Comparison of ENCODE assay signal across 8 mouse cellular contexts in genomic region chr5:36483203-36484101, GRCm38 (mm10). TPM values are rescaled to one million over a fixed set of nuclear protein-coding genes. Genes with fewer than 3 reads are reported as not detected.
A peak's percentile ranks its signal among the peaks of the same experiment; 100 is the strongest.
DNase-seq lines count a peak whose midpoint lies in the region; ATAC-seq and TF ChIP-seq lines count a peak whose summit lies in the region.

No protein-coding gene starts in this region.

- peak overlapping the region; percentile 61 for H3K27ac ChIP-seq in kidney, adult 2 months (ENCODE audit: insufficient read depth, low read depth, low read length)
- H3K27ac ChIP-seq in forebrain, embryonic 14.5 days (ENCODE audit: low read depth, low read length), result peak overlapping the region; percentile 65; the same call in 1 of the 2 replicates
- H3K27ac ChIP-seq in hindbrain, embryonic 11.5 days (ENCODE audit: low read depth, low read length), result peak overlapping the region; percentile 70
- peak overlapping the region; percentile 39; the same call in 1 of the 2 replicates for H3K27ac ChIP-seq in limb, embryonic 13.5 days
- peak overlapping the region; percentile 83 for H3K27ac ChIP-seq in midbrain, embryonic 14.5 days (replicated peaks; ENCODE audit: low read depth, low read length)
- H3K27ac ChIP-seq in testis, adult 2 months (ENCODE audit: control insufficient read depth, insufficient read depth, low read depth, low read length), result peak overlapping the region; percentile 84

- peak; percentile 37 for ATAC-seq in forebrain, embryonic 14.5 days
- peak; percentile 13 for ATAC-seq in hindbrain, embryonic 11.5 days (ENCODE audit: low FRiP score)
- ATAC-seq in limb, embryonic 13.5 days (ENCODE audit: low FRiP score, low read depth), result peak; percentile 34; the same call in 1 of the 2 replicates
- ATAC-seq in midbrain, embryonic 14.5 days (ENCODE audit: low FRiP score, low TSS enrichment), result peak; percentile 55

- peaks cover 38% of the 10 kb centered on the region for H3K4me1 ChIP-seq in kidney, adult 2 months (ENCODE audit: control insufficient read depth, insufficient read depth, low read length)
- peaks cover 22% of the 10 kb centered on the region for H3K4me1 ChIP-seq in forebrain, embryonic 14.5 days (ENCODE audit: control insufficient read depth, insufficient read depth, low read length)
- peaks cover 12% of the 10 kb centered on the region for H3K4me1 ChIP-seq in hindbrain, embryonic 11.5 days (replicated peaks; ENCODE audit: control insufficient read depth, insufficient read depth, low read length)
- peaks cover 27% of the 10 kb centered on the region for H3K4me1 ChIP-seq in limb, embryonic 13.5 days
- peaks cover 30% of the 10 kb centered on the region for H3K4me1 ChIP-seq in midbrain, embryonic 14.5 days (ENCODE audit: control insufficient read depth, insufficient read depth, low read length)
- H3K4me1 ChIP-seq in testis, adult 2 months (ENCODE audit: control insufficient read depth, insufficient read depth, low read length), result peaks cover 4% of the 10 kb centered on the region

- H3K4me3 ChIP-seq in kidney, adult 2 months (ENCODE audit: insufficient read depth, low read depth, low read length), result peak overlapping the region; percentile 93
- peak overlapping the region; percentile 86 for H3K4me3 ChIP-seq in forebrain, embryonic 14.5 days (ENCODE audit: low read depth, low read length)
- peak overlapping the region; percentile 88 for H3K4me3 ChIP-seq in hindbrain, embryonic 11.5 days (ENCODE audit: low read depth, low read length)
- peak overlapping the region; percentile 90 for H3K4me3 ChIP-seq in limb, embryonic 13.5 days
- peak overlapping the region; percentile 91 for H3K4me3 ChIP-seq in midbrain, embryonic 14.5 days (replicated peaks; ENCODE audit: low read depth, low read length)
- peak overlapping the region; percentile 93 for H3K4me3 ChIP-seq in testis, adult 2 months (ENCODE audit: control insufficient read depth, low read depth, low read length)

- H3K27me3 ChIP-seq in kidney, adult 2 months (replicated peaks; ENCODE audit: control insufficient read depth, insufficient read depth, low read length), result no peaks in the 10 kb centered on the region
- H3K27me3 ChIP-seq in forebrain, embryonic 14.5 days (replicated peaks; ENCODE audit: control insufficient read depth, insufficient read depth, low read length), result no peaks in the 10 kb centered on the region
- no peaks in the 10 kb centered on the region; the same call in 1 of the 2 replicates for H3K27me3 ChIP-seq in hindbrain, embryonic 11.5 days (ENCODE audit: control insufficient read depth, insufficient read depth, low read length)
- H3K27me3 ChIP-seq in limb, embryonic 13.5 days, result peaks cover 25% of the 10 kb centered on the region
- no peaks in the 10 kb centered on the region for H3K27me3 ChIP-seq in midbrain, embryonic 14.5 days (ENCODE audit: control insufficient read depth, insufficient read depth, low read length)
- H3K27me3 ChIP-seq in testis, adult 2 months (ENCODE audit: control insufficient read depth, insufficient read depth, low read length), result no peaks in the 10 kb centered on the region

- DNase-seq in kidney, adult 2 months, result peak; percentile 42
- DNase-seq in kidney, postnatal 14 days, result no peak
- peak; percentile 64 for DNase-seq in brain, embryonic 14.5 days (ENCODE audit: low read depth)
- peak; percentile 53 for DNase-seq in forebrain, embryonic 14.5 days (ENCODE audit: low spot score)
- DNase-seq in hindbrain, embryonic 11.5 days (ENCODE audit: low spot score), result peak; percentile 65
- no peak for DNase-seq in midbrain, embryonic 14.5 days

- 5% methylated on average over 58 of the region's 58 CpGs for WGBS in kidney, adult 2 months
- 2% methylated on average over 45 of the region's 58 CpGs for WGBS in forebrain, embryonic 14.5 days
- 2% methylated on average over 58 of the region's 58 CpGs for whole genome bisulfite sequencing in hindbrain, embryonic 11.5 days
- 1% methylated on average over 51 of the region's 58 CpGs for WGBS in limb, embryonic 13.5 days
- WGBS in midbrain, embryonic 14.5 days, result under 1% methylated on average over 58 of the region's 58 CpGs

- peak overlapping the region; percentile 91 for H3K9ac ChIP-seq in forebrain, embryonic 14.5 days (ENCODE audit: low read length)
- peak overlapping the region; percentile 93 for H3K9ac ChIP-seq in hindbrain, embryonic 11.5 days (ENCODE audit: low read depth, low read length)
- H3K9ac ChIP-seq in limb, embryonic 13.5 days, result peak overlapping the region; percentile 92
- peak overlapping the region; percentile 86 for H3K9ac ChIP-seq in midbrain, embryonic 14.5 days (replicated peaks; ENCODE audit: low read length)

- peak overlapping the region; percentile 94 for H3K4me2 ChIP-seq in forebrain, embryonic 14.5 days (ENCODE audit: low read length)
- H3K4me2 ChIP-seq in hindbrain, embryonic 11.5 days (replicated peaks; ENCODE audit: low read depth, low read length), result peak overlapping the region; percentile 75
- peak overlapping the region; percentile 92 for H3K4me2 ChIP-seq in limb, embryonic 13.5 days (replicated peaks)
- H3K4me2 ChIP-seq in midbrain, embryonic 14.5 days (ENCODE audit: low read length), result peak overlapping the region; percentile 94

- no peak for TF ChIP-seq CTCF in kidney, adult 2 months (conservative IDR thresholded peaks at IDR 0.05; ENCODE audit: insufficient read depth, insufficient read length, low read depth, low read length)
- no peak for TF ChIP-seq CTCF in brain, embryonic 14.5 days (IDR thresholded peaks at IDR 0.05; ENCODE audit: borderline replicate concordance, extremely low read depth, insufficient read depth, insufficient read length)
- no peak for TF ChIP-seq CTCF in testis, adult 2 months (IDR thresholded peaks at IDR 0.05; ENCODE audit: control insufficient read depth, insufficient read depth, insufficient replicate concordance, low read depth, low read length)

- no peaks in the 10 kb centered on the region for H3K9me3 ChIP-seq in forebrain, embryonic 14.5 days (replicated peaks; ENCODE audit: control insufficient read depth, low read length)
- H3K9me3 ChIP-seq in hindbrain, embryonic 11.5 days (ENCODE audit: control insufficient read depth, low read length), result no peaks in the 10 kb centered on the region
- no peaks in the 10 kb centered on the region for H3K9me3 ChIP-seq in limb, embryonic 13.5 days
- no peaks in the 10 kb centered on the region for H3K9me3 ChIP-seq in midbrain, embryonic 14.5 days (ENCODE audit: control insufficient read depth, low read length)

- TF ChIP-seq POLR2A in kidney, adult 2 months (IDR thresholded peaks at IDR 0.05; ENCODE audit: low read depth, low read length), result no peak
- TF ChIP-seq POLR2A in brain, embryonic 14.5 days (IDR thresholded peaks at IDR 0.05; ENCODE audit: borderline replicate concordance, extremely low read depth, insufficient read depth, insufficient read length, poor library complexity, severe bottlenecking), result no peak
- no peak for TF ChIP-seq POLR2A in testis, adult 2 months (IDR thresholded peaks at IDR 0.05; ENCODE audit: control insufficient read depth, low read depth, low read length)

- no peaks in the 10 kb centered on the region for H3K36me3 ChIP-seq in kidney, adult 2 months (ENCODE audit: control insufficient read depth, insufficient read depth, low read length)
- H3K36me3 ChIP-seq in forebrain, embryonic 14.5 days (ENCODE audit: control insufficient read depth, insufficient read depth, low read length), result no peaks in the 10 kb centered on the region
- no peaks in the 10 kb centered on the region for H3K36me3 ChIP-seq in hindbrain, embryonic 11.5 days (ENCODE audit: control insufficient read depth, insufficient read depth, low read length)
- peaks cover 5% of the 10 kb centered on the region for H3K36me3 ChIP-seq in limb, embryonic 13.5 days
- no peaks in the 10 kb centered on the region; the same call in 1 of the 2 replicates for H3K36me3 ChIP-seq in midbrain, embryonic 14.5 days (ENCODE audit: control insufficient read depth, insufficient read depth, low read length)
- H3K36me3 ChIP-seq in testis, adult 2 months (ENCODE audit: control insufficient read depth, insufficient read depth, low read length), result no peaks in the 10 kb centered on the region; the same call in none of the 2 replicates

RNA-seq across cellular contexts. Expression of gene Tada2b, which starts 0.6 kb away (rescaled TPM):
- polyA plus RNA-seq in kidney, adult 2 months (2012; rRNA removed), result 17.0 and 18.7 TPM in 2 replicates
- polyA plus RNA-seq in brain, embryonic 14.5 days (2012; rRNA removed), result 16.9 and 19.8 TPM in 2 replicates
- polyA plus RNA-seq in forebrain, embryonic 14.5 days (2014; fragmentation: Nextera tagmentation; extraction: Ambion mirVana), result 4.8 and 5.3 TPM in 2 replicates
- 4.6 and 4.9 TPM in 2 replicates for polyA plus RNA-seq in hindbrain, embryonic 11.5 days (2014; fragmentation: Nextera tagmentation; extraction: Ambion mirVana)
- 2.2 TPM in 2 replicates for polyA plus RNA-seq in limb, embryonic 13.5 days (2015; fragmentation: Nextera tagmentation; extraction: Ambion mirVana)
- polyA plus RNA-seq in midbrain, embryonic 14.5 days (2014; fragmentation: Nextera tagmentation; extraction: Ambion mirVana), result 7.0 and 7.1 TPM in 2 replicates
- polyA plus RNA-seq in testis, adult 2 months (2012; rRNA removed), result 34.5 and 36.5 TPM in 2 replicates

RNA-seq across cellular contexts. Expression of gene Ccdc96, which starts 0.9 kb away (rescaled TPM):
- 0.26 and 0.28 TPM in 2 replicates for polyA plus RNA-seq in kidney, adult 2 months (2012; rRNA removed)
- polyA plus RNA-seq in brain, embryonic 14.5 days (2012; rRNA removed), result 2.1 and 3.4 TPM in 2 replicates
- polyA plus RNA-seq in forebrain, embryonic 14.5 days (2014; fragmentation: Nextera tagmentation; extraction: Ambion mirVana), result 2.5 and 2.8 TPM in 2 replicates
- 3.6 and 4.8 TPM in 2 replicates for polyA plus RNA-seq in hindbrain, embryonic 11.5 days (2014; fragmentation: Nextera tagmentation; extraction: Ambion mirVana)
- polyA plus RNA-seq in limb, embryonic 13.5 days (2015; fragmentation: Nextera tagmentation; extraction: Ambion mirVana), result 0.15 and 0.24 TPM in 2 replicates
- polyA plus RNA-seq in midbrain, embryonic 14.5 days (2014; fragmentation: Nextera tagmentation; extraction: Ambion mirVana), result 3.0 and 3.1 TPM in 2 replicates
- 61.8 and 64.3 TPM in 2 replicates for polyA plus RNA-seq in testis, adult 2 months (2012; rRNA removed)

RNA-seq across cellular contexts. Expression of gene Grpel1, which starts 18.7 kb away (rescaled TPM):
- 30.5 and 38.4 TPM in 2 replicates for polyA plus RNA-seq in kidney, adult 2 months (2012; rRNA removed)
- polyA plus RNA-seq in brain, embryonic 14.5 days (2012; rRNA removed), result 21.4 and 21.9 TPM in 2 replicates
- 53.8 and 58.5 TPM in 2 replicates for polyA plus RNA-seq in forebrain, embryonic 14.5 days (2014; fragmentation: Nextera tagmentation; extraction: Ambion mirVana)
- polyA plus RNA-seq in hindbrain, embryonic 11.5 days (2014; fragmentation: Nextera tagmentation; extraction: Ambion mirVana), result 52.5 and 57.6 TPM in 2 replicates
- 50.0 and 50.1 TPM in 2 replicates for polyA plus RNA-seq in limb, embryonic 13.5 days (2015; fragmentation: Nextera tagmentation; extraction: Ambion mirVana)
- polyA plus RNA-seq in midbrain, embryonic 14.5 days (2014; fragmentation: Nextera tagmentation; extraction: Ambion mirVana), result 45.4 and 46.6 TPM in 2 replicates
- 18.2 and 18.5 TPM in 2 replicates for polyA plus RNA-seq in testis, adult 2 months (2012; rRNA removed)

Comparison
In these comparisons a context has a peak if more than half of its experiments do, and no peak if none do; other contexts are left out.
1. DNase-seq: peak in kidney, adult 2 months (single experiment), brain, embryonic 14.5 days (single experiment), forebrain, embryonic 14.5 days (single experiment) and hindbrain, embryonic 11.5 days (single experiment); none in kidney, postnatal 14 days (single experiment) and midbrain, embryonic 14.5 days (single experiment).
2. RNA of gene Ccdc96, which starts 0.9 kb away (polyA plus RNA-seq): 61.8 to 64.3 TPM in testis, adult 2 months; 3.6 to 4.8 TPM in hindbrain, embryonic 11.5 days, 2.1 to 3.4 TPM in brain, embryonic 14.5 days, 3.0 to 3.1 TPM in midbrain, embryonic 14.5 days, 2.5 to 2.8 TPM in forebrain, embryonic 14.5 days, 0.26 to 0.28 TPM in kidney, adult 2 months and 0.15 to 0.24 TPM in limb, embryonic 13.5 days; every median in the first group is over 10 times any median in the second.
3. Peak in every context shown above with its lines, with median percentiles within 50 percentile points of each other: H3K27ac ChIP-seq, H3K4me3 ChIP-seq, ATAC-seq, H3K4me2 ChIP-seq and H3K9ac ChIP-seq.